Mouse (Mus musculus) ovary, postnatal 36 days (tissue): ENCODE data around the gene Lrmda.

Experiments used
- DNase-seq: peaks from one replicate; pipeline ENCODE4 v3.0.0; 2022; ENCODE audit warnings: low spot score, mixed read lengths

Gene Lrmda

DNA sequence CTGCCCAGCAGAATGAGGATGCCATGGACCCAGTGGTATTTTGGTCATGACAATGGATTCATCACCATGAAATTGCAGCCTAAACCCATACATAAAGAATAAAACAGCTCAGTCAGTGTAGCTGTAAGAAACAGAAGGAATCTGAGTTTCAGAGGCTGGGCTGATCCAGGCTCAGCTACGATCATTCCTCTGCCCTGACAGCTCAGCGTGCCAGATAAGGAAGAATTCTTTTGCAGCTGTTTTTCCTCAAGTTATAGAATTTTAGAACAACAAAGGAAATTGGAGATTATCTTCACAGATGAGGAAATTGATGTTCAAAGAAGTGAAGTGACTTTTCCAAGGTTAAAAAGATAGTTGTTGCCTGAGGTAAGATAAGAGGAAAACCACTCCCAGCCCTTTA lies 921.1 kb downstream of the Lrmda start:
- DNase-seq, result no peak

- DNase-seq, result no peak
Measured at GRCm38 (mm10) chr14:22942569-22942968, 923.1 kb downstream of the Lrmda start.

DNA sequence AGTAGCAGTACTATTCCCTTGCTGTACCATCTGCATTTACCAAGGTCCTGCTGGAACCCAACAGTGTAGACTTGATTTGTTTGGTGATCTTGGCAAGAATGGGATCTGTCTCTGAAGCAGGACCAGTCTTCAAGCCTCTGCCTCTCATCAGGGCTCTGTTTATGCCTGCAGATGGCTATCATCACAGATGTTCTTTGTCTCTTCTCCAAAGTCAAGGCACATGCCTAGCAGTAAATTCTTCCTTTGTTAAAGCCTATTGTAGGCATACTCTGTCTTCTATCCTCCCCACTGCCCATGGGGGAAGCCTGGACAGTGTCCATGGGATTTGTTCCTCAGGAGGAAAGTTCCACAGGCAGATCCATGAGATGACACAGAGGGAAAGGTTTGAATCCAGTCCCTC lies 930.0 kb downstream of the Lrmda start:
- DNase-seq, result no peak

GRCm38 (mm10) chr14:22952981-22953380 lies 933.5 kb downstream of the Lrmda start:
- no peak for DNase-seq

GRCm38 (mm10) chr14:22960166-22960565 lies 940.7 kb downstream of the Lrmda start:
- no peak for DNase-seq

DNA sequence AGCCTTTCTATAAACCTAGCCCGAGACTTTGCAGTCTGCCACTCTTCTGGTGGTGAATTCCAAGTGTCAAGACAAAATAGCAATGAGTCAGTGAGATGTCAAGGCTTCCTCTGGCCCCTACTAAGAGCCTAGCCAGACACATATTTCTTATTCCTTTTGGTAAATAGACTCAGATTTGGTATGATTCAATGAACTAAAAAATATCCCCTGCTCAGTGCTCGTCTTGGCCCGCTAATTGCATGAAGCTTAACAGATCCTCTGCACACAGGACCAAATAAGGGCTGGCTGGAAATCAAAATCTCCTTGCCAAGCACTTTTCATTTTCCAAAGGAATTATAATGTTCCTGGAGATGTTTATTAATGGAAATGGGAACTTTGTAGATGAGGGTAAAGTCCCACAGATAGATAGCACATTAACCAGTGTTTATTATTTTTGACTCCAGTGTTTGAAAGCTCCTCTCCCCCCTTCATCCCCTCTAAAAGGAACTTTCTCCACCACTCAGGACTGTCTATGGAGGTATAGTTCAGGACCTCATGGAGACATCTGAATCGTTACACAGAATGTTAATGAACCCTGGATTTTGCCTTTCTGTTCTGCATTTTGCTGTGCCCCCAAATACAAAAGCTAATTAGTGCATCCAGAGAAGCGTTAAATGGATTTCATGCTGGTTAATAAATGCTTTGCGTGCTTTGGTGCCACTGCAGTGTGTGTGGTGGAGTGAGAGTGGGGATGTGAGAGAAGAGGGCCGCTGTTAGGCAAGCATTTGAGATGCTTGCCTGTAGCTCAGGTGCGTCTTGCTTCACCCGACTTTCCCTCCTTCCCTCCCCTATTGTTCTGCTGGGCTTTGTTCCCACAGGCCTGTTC lies 945.5 kb downstream of the Lrmda start:
- no peak for DNase-seq

DNA sequence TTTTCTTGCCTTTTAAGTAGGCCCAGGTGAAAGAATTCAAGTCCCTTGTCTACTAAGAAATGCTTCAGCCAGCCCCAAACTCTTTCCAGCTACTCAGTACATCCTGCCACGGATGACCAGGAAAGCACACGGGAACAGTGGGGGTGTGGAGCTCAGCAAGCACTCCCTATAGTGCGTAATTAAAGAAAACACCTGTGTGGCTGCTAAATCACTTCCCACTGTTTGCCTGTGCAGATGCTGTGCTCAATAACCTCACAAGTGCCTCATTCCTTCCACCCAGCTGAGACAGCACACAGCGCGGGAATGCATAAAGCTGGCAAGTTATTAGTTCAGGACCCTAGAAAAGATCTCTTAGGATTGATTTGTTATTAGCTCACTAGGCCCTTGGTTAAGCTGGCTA lies 949.2 kb downstream of the Lrmda start:
- DNase-seq, result no peak

DNA sequence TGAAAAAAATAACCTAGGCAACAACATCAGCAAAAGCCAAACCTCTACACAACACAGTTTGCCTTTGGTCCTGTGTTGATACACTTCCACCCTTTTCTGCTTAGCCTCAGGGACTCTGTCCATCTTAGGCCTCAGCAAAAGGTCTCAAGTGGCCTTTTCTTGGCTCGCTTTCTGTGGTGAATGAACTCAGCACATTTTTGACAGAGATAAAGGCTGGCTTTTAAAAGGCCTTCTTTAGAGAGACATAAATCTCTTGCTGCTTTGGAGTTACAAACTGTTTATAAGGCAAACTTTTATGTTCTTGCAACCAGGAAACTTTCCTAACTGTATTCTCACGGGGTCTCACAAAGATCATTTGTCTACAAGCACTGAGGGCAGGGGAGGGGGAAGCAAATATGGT lies 967.2 kb downstream of the Lrmda start:
- no peak for DNase-seq

DNA sequence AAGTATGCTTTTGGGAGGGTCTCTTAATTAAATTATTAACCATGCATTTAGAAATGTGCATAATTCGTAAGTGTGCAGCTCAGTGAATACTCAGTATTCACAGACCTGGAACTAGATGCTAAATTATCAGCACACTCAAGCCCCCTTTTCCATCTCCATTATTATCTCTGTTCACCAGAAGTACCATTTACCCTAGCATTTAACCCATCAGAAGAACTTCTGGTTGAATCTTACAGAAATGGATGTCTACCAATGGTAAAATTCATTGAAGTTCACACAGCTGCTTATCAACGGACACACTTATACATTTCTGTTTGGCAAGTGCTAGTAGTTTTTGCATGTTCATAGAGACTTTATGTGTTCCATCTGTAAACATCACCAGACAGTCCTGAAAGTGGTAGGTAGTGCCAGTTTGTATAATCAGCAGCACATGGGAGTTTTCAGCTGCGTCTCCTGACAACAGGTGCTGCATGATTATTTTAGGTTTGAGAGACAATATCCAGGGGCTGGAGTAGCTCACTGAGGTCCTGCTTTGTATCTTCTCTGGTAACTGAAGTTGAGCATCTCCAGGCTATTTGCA lies 968.7 kb downstream of the Lrmda start:
- no peak for DNase-seq

DNA sequence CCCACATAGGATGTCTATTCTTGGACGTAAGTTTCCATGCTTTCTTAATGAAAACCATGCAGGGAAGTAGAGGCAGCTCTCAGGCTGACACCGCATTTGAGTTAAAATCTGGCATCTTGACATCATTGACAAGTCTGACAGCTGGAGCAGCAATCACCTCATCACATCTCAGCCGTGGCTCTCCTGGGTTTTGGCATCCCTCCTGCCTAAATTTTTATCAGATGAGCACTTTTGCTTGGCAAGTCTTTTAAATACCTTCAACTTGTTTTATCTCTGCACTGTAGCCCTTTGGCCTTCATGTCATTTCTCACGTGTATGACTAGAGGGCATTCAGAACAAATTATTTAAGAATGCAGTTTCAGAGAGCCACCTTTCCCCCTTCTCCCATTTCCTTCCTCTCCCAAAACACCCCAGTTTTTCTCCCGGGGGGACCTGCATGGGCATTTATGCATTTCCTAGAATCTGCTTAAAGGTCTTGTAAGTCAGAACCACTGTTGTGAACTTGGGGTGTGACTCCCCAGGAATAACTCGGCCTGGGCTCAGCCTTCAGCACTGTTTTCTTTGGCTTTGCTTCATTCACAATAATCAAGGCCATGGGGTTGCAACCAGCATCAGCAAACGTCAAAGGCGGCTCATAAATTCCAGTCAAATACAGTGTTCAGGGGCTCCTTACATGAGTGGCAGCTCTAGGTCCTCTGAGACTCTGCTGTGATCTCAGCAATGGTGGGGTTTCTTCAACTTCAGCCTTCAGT lies 975.8 kb downstream of the Lrmda start:
- no peak for DNase-seq

DNA sequence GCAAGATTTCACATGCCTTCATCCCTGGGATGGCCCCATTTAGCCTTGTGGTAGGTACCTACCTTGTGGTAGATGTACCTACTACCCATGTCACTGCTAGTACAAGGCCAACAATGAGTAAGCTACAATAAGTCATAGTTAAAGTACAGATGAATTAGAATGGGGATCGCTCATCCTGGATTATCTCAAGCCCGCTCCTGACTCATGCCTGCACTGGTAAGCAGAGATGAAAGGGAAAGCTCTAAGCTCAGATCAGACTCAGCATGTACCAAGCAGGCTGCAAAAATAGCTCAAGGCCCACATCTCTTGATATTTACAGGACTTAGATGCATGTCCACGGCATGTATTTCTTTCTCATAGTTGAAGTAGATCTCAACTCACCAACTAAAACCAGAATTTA lies 979.4 kb downstream of the Lrmda start:
- no peak for DNase-seq

- DNase-seq, result no peak
Measured at GRCm38 (mm10) chr14:23011989-23012388, 992.5 kb downstream of the Lrmda start.

DNA sequence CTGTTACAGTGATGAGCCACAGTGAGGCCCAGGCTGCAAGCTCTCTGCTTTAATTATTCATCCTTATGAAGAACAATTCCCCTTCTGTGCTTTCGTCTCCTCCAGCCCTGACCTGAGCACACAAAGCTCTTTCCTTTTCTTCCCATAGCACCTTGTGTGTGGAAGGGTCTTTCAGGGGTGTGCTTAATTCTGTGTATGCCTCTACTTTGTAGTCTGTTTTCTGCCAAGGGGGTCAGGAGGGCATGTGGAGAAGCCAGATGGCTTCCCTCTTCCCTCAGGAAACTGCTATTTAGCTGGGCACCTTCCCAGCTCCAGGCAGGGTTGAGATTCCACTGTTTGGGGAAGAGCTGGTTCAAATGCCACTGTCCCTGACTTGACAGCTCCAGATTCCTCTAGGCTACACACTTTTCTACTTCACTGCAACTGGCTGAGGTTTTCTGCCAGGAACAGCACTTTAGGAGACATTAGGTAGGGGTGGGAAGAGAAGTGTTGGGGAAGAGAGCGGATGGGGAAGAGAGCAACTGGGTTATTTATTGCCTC lies 995.3 kb downstream of the Lrmda start:
- peak; percentile 9 for DNase-seq

- DNase-seq, result no peak
Measured at GRCm38 (mm10) chr14:23015321-23016067, 996.0 kb downstream of the Lrmda start.

DNA sequence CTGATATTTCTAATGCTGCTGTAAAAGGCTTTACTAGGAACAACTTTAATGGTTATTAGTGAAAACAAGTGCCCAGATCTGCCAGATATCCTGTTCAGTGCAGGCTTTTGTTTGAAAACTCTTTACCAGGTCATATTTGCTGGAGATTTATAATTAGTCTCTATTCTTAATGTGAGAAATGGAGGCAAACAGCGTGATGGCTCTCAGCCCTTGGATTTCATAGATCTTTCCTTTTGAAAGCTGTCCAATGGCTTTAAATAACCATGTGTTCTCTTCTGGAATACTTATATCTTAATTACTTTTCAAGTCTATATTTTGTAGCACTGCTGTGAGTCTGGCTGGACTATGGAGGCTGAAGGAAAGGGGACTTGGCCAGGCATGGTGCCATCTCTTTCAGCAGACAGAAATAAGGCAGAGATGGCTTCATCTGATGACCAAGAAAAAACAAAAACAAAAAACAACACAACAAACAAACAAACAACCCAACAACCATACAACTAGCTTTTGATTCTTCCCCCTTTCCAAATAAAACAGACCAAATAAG lies 996.6 kb downstream of the Lrmda start:
- DNase-seq, result no peak

GRCm38 (mm10) chr14:23041002-23041401 lies 1021.5 kb downstream of the Lrmda start:
- DNase-seq, result no peak

- DNase-seq, result no peak
Measured at GRCm38 (mm10) chr14:23045322-23045721, 1025.8 kb downstream of the Lrmda start.

DNA sequence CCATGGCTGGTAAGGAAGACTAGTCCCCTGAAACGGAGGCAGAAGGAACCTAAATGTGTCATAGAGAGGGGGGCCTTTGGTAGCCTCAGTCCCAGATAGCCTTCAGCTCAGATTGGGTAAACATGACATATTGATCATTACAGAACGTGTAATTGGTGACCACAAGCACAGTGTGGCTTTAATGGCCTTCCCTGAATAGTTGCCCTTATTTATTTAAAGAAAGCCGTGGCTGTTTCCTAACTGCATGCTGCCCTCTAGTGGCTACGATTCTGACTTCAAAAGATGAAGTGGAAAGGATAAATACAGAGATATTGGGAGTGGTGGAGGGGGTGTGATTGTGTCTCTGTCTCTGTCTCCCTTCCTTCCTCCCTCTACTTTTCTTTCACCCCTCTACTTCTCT lies 1026.8 kb downstream of the Lrmda start:
- peak; percentile 27 for DNase-seq

GRCm38 (mm10) chr14:23051441-23051840 lies 1031.9 kb downstream of the Lrmda start:
- DNase-seq, result no peak

DNA sequence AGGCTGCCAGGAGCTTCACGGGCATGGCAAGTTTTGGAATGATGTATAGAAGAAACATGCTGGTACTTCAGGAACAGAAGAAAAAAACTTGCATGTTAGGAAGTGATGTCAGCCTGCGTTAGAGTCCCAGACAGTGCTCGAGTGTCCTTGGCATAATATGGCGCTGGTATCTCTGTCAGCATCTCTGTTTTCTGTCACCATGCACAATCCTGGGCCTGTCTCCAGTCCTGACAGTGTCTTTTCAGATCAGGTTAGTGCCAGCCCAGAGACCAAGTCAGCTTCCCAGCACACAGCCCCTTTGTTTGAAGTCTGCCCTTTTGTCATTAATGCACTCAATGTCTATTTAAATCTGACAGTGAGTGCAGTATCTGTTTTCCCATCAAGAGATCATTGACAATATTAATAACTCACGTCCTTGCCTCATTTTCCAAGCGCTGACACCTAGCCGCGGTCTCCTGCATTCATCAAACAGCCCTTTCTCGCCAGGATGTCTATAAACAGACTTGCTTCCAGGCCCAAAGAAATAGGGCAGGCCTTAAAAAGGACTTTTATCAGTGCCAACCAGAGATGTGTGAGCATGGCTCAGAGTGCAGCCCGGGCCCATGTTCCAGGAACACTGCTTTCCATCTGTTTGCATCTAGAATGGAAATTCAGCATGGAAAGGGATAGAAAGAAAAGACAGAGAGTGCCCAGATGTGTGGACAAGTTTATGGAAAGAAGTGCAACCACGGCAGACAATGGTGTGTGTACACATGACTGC lies 1033.5 kb downstream of the Lrmda start:
- no peak for DNase-seq
